Mouse (Mus musculus) embryonic facial prominence, embryonic 12.5 days (tissue): ENCODE measurements around the gene Pask. TPM values are rescaled to one million over a fixed set of nuclear protein-coding genes. Genes with fewer than 3 reads are reported as not detected.
A peak's percentile ranks its signal among the peaks of the same experiment; 100 is the strongest.
"Not testable (repeated sequence)": the region's sequence is repeated elsewhere in the genome, so short reads cannot be mapped to it uniquely, and the experiment has no call there.

Experiments
- ATAC-seq: fragments of 200-750 bp; cut with Nextera tagmentation; 2 replicates; pipeline ENCODE4 v1.8.0; 2017; ENCODE audit not compliant: insufficient number of reproducible peaks, insufficient read depth, low FRiP score, low TSS enrichment
- H3K27ac ChIP-seq: fragments of 300-500 bp; sonication (generic); 2 replicates; pipeline ENCODE4 v1.5.1; 2016; ENCODE audit warnings: mild to moderate bottlenecking
- H3K27me3 ChIP-seq: fragments of 300-500 bp; sonication (generic); 2 replicates; pipeline ENCODE4 v1.6.1; 2016; ENCODE audit warnings: mild to moderate bottlenecking, moderate library complexity
- H3K36me3 ChIP-seq: fragments of 300-500 bp; sonication (generic); 2 replicates; pipeline ENCODE4 v1.6.1; 2016; ENCODE audit warnings: mild to moderate bottlenecking
- H3K4me1 ChIP-seq: fragments of 300-500 bp; sonication (generic); 2 replicates; pipeline ENCODE4 v1.6.1; 2016
- H3K4me2 ChIP-seq: fragments of 300-500 bp; sonication (generic); replicated peaks from 2 replicates; pipeline ENCODE4 v1.6.1; 2016; ENCODE audit warnings: mild to moderate bottlenecking, moderate library complexity
- H3K4me3 ChIP-seq: fragments of 300-500 bp; sonication (generic); 2 replicates; pipeline ENCODE4 v1.5.1; 2016; ENCODE audit warnings: mild to moderate bottlenecking
- H3K9ac ChIP-seq: fragments of 300-500 bp; sonication (generic); 2 replicates; pipeline ENCODE4 v1.6.1; 2016; ENCODE audit warnings: mild to moderate bottlenecking, moderate library complexity
- H3K9me3 ChIP-seq: fragments of 300-500 bp; sonication (generic); 2 replicates; pipeline ENCODE4 v1.6.1; 2016; ENCODE audit warnings: mild to moderate bottlenecking, moderate library complexity
- WGBS: fragments of 180-500 bp; shearing (Covaris S2); methylation state at CpG from one replicate; pipeline ENCODE4 v1.1.7; 2016; 5-methylcytosine and 5-hydroxymethylcytosine counted together
- polyA plus RNA-seq: library from polyadenylated mRNA; unstranded; fragments of >200 nt; fragmentation: Nextera tagmentation; extraction: Ambion mirVana; gene quantifications from 2 replicates; pipeline ENCODE4 v1.2.1, GENCODE M21; 2016

Gene Pask
- polyA plus RNA-seq, 1 experiment from 2014 or later: 22.9 TPM

- Histone ChIP-seq H3K27ac (no peak overlapping the region), H3K9me3 (no peaks in the 10 kb centered on the region), H3K36me3 (peaks cover 34% of the 10 kb centered on the region), H3K9ac (no peak overlapping the region), H3K4me2 (no peak overlapping the region), H3K4me1 (no peaks in the 10 kb centered on the region), H3K27me3 (no peaks in the 10 kb centered on the region), H3K4me3 (no peak overlapping the region)
- no peak for ATAC-seq
- 70% methylated on average over 2 of the region's 2 CpGs for WGBS
Measured at GRCm38 (mm10) chr1:93334621-93335020, 8.7 kb downstream of the Pask start.

- no peaks in the 10 kb centered on the region for H3K27me3 ChIP-seq
- no peak for ATAC-seq
- no peak overlapping the region for H3K4me2 ChIP-seq
- 91% methylated on average over 3 of the region's 3 CpGs for WGBS
- no peak overlapping the region for H3K4me3 ChIP-seq
- no peak overlapping the region for H3K27ac ChIP-seq
- peaks cover 71% of the 10 kb centered on the region for H3K36me3 ChIP-seq
- H3K4me1 ChIP-seq: no peaks in the 10 kb centered on the region
- no peaks in the 10 kb centered on the region for H3K9me3 ChIP-seq
- no peak overlapping the region for H3K9ac ChIP-seq
Measured at GRCm38 (mm10) chr1:93326446-93326845, 16.8 kb downstream of the Pask start.

- Histone ChIP-seq H3K4me2 (no peak overlapping the region), H3K36me3 (peaks cover 80% of the 10 kb centered on the region), H3K27ac (no peak overlapping the region), H3K4me1 (no peaks in the 10 kb centered on the region), H3K9ac (no peak overlapping the region), H3K4me3 (no peak overlapping the region), H3K9me3 (no peaks in the 10 kb centered on the region), H3K27me3 (no peaks in the 10 kb centered on the region)
- ATAC-seq: no peak
- 91% methylated on average over 6 of the region's 6 CpGs for WGBS
Measured at GRCm38 (mm10) chr1:93323973-93324372, 19.3 kb downstream of the Pask start.

GRCm38 (mm10) chr1:93305581-93306337 is 37.5 kb downstream of the Pask start, which contains the start of gene Mterf4:
Gene Mterf4 (minus strand): TSS chr1:93305915.
- Histone ChIP-seq H3K27ac (no peak within 1 kb of the TSS), H3K9ac (peak within 1 kb of the TSS; percentile 83), H3K4me2 (peak within 1 kb of the TSS; percentile 75), H3K36me3 (peaks cover 45% of the 10 kb centered on the region), H3K4me1 (peaks cover 10% of the 10 kb centered on the region; the same call in 1 of the 2 replicates), H3K27me3 (no peaks in the 10 kb centered on the region), H3K4me3 (peak within 1 kb of the TSS; percentile 76), H3K9me3 (no peaks in the 10 kb centered on the region)
- 8% methylated on average over 36 of the region's 36 CpGs for whole genome bisulfite sequencing
- ATAC-seq: peak; percentile 89

GRCm38 (mm10) chr1:93300578-93300977 is 42.7 kb downstream of the Pask start:
- 97% methylated on average over 3 of the region's 3 CpGs for whole genome bisulfite sequencing
- Histone ChIP-seq H3K4me2 (no peak overlapping the region), H3K36me3 (peaks cover 83% of the 10 kb centered on the region), H3K27me3 (no peaks in the 10 kb centered on the region), H3K4me1 (peaks cover 10% of the 10 kb centered on the region; the same call in 1 of the 2 replicates), H3K4me3 (no peak overlapping the region), H3K9me3 (no peaks in the 10 kb centered on the region), H3K27ac (no peak overlapping the region), H3K9ac (no peak overlapping the region)
- no peak for ATAC-seq

GRCm38 (mm10) chr1:93299791-93300190 is 43.5 kb downstream of the Pask start:
- Histone ChIP-seq H3K27ac (no peak overlapping the region), H3K9ac (no peak overlapping the region), H3K27me3 (no peaks in the 10 kb centered on the region), H3K9me3 (no peaks in the 10 kb centered on the region), H3K36me3 (peaks cover 85% of the 10 kb centered on the region), H3K4me2 (no peak overlapping the region), H3K4me3 (no peak overlapping the region), H3K4me1 (peaks cover 6% of the 10 kb centered on the region; the same call in 1 of the 2 replicates)
- 77% methylated on average over 4 of the region's 4 CpGs for WGBS
- no peak for ATAC-seq

- not testable (repeated sequence) for H3K27me3 ChIP-seq, ATAC-seq, H3K4me1 ChIP-seq, H3K9me3 ChIP-seq, H3K4me3 ChIP-seq, H3K4me2 ChIP-seq, H3K27ac ChIP-seq, H3K9ac ChIP-seq
- H3K36me3 ChIP-seq: peaks cover 51% of the 10 kb centered on the region
- WGBS: 75% methylated on average over 3 of the region's 3 CpGs
Measured at GRCm38 (mm10) chr1:93294491-93294890, 48.8 kb downstream of the Pask start.

- Histone ChIP-seq H3K27me3 (no peaks in the 10 kb centered on the region), H3K4me2 (no peak overlapping the region), H3K27ac (no peak overlapping the region), H3K36me3 (peaks cover 35% of the 10 kb centered on the region), H3K9me3 (no peaks in the 10 kb centered on the region), H3K9ac (no peak overlapping the region), H3K4me1 (no peaks in the 10 kb centered on the region), H3K4me3 (no peak overlapping the region)
- no peak for ATAC-seq
- WGBS: 76% methylated on average over 8 of the region's 8 CpGs
Measured at GRCm38 (mm10) chr1:93292006-93292405, 51.3 kb downstream of the Pask start.

GRCm38 (mm10) chr1:93291591-93291990 is 51.7 kb downstream of the Pask start:
- Histone ChIP-seq H3K4me3 (no peak overlapping the region), H3K9ac (no peak overlapping the region), H3K9me3 (no peaks in the 10 kb centered on the region), H3K4me2 (no peak overlapping the region), H3K27ac (no peak overlapping the region), H3K27me3 (no peaks in the 10 kb centered on the region), H3K36me3 (peaks cover 32% of the 10 kb centered on the region), H3K4me1 (no peaks in the 10 kb centered on the region)
- WGBS: 94% methylated on average over 1 of the region's 1 CpGs
- no peak for ATAC-seq

GRCm38 (mm10) chr1:93290956-93291355 is 52.3 kb downstream of the Pask start:
- Histone ChIP-seq H3K27me3 (no peaks in the 10 kb centered on the region), H3K4me3 (no peak overlapping the region), H3K4me1 (no peaks in the 10 kb centered on the region), H3K9ac (no peak overlapping the region), H3K9me3 (no peaks in the 10 kb centered on the region), H3K36me3 (peaks cover 25% of the 10 kb centered on the region), H3K27ac (no peak overlapping the region), H3K4me2 (no peak overlapping the region)
- WGBS: 85% methylated on average over 4 of the region's 4 CpGs
- no peak for ATAC-seq

GRCm38 (mm10) chr1:93289678-93290214 is 53.5 kb downstream of the Pask start:
- Histone ChIP-seq H3K9ac (no peak overlapping the region), H3K27me3 (no peaks in the 10 kb centered on the region), H3K4me3 (no peak overlapping the region), H3K36me3 (peaks cover 20% of the 10 kb centered on the region), H3K4me2 (no peak overlapping the region), H3K4me1 (no peaks in the 10 kb centered on the region), H3K27ac (no peak overlapping the region), H3K9me3 (no peaks in the 10 kb centered on the region)
- no peak for ATAC-seq
- 41% methylated on average over 3 of the region's 3 CpGs for WGBS

- Histone ChIP-seq H3K27me3 (no peaks in the 10 kb centered on the region), H3K4me3 (no peak overlapping the region), H3K4me1 (no peaks in the 10 kb centered on the region), H3K9me3 (no peaks in the 10 kb centered on the region), H3K36me3 (0 out of 2 replicates have a peak, but pooled peaks cover 14% of the 10 kb centered on the region), H3K27ac (no peak overlapping the region), H3K9ac (no peak overlapping the region), H3K4me2 (no peak overlapping the region)
- ATAC-seq: no peak
- 79% methylated on average over 7 of the region's 7 CpGs for WGBS
Measured at GRCm38 (mm10) chr1:93277041-93277440, 66.2 kb downstream of the Pask start.
